Mouse (Mus musculus) brain, embryonic 18.5 days (tissue): Measurements from ENCODE around the gene Trappc10.
A peak's percentile ranks its signal among the peaks of the same experiment; 100 is the strongest.
"Not testable (repeated sequence)": the region's sequence is repeated elsewhere in the genome, so short reads cannot be mapped to it uniquely, and the experiment has no call there.

Source experiments
- DNase-seq: peaks from one replicate; pipeline ENCODE4 v3.0.0-alpha.2; 2012; ENCODE audit warnings: low read depth, low spot score

The Trappc10 gene

GRCm38 (mm10) chr10:78214371-78214770 is 30.1 kb downstream of the Trappc10 start:
- no peak for DNase-seq

GRCm38 (mm10) chr10:78211311-78211710 is 33.1 kb downstream of the Trappc10 start:
- DNase-seq, result no peak

GRCm38 (mm10) chr10:78201182-78201581 is 43.3 kb downstream of the Trappc10 start:
- no peak for DNase-seq

- no peak for DNase-seq
Measured at GRCm38 (mm10) chr10:78192933-78193332, 51.5 kb downstream of the Trappc10 start.

GRCm38 (mm10) chr10:78186076-78186475 is 58.4 kb downstream of the Trappc10 start:
- not testable (repeated sequence) for DNase-seq

GRCm38 (mm10) chr10:78185381-78185725 is 59.1 kb downstream of the Trappc10 start:
- no peak for DNase-seq

GRCm38 (mm10) chr10:78184531-78185380 is 59.7 kb downstream of the Trappc10 start, which contains the start of gene Pwp2:
TSS of gene Pwp2 (minus strand) at chr10:78185149.
- DNase-seq, result peak; percentile 84

- no peak for DNase-seq
Measured at GRCm38 (mm10) chr10:78183577-78183976, 60.9 kb downstream of the Trappc10 start.

GRCm38 (mm10) chr10:78182321-78182720 is 62.1 kb downstream of the Trappc10 start:
- no peak for DNase-seq

- no peak for DNase-seq
Measured at GRCm38 (mm10) chr10:78174474-78174873, 70.0 kb downstream of the Trappc10 start.

GRCm38 (mm10) chr10:78171581-78171980 is 72.9 kb downstream of the Trappc10 start:
- no peak for DNase-seq

GRCm38 (mm10) chr10:78171057-78171456 is 73.4 kb downstream of the Trappc10 start:
- DNase-seq, result no peak

- DNase-seq, result no peak
Measured at GRCm38 (mm10) chr10:78170445-78170844, 74.0 kb downstream of the Trappc10 start.

- peak; percentile 92 for DNase-seq
Measured at GRCm38 (mm10) chr10:78169281-78170042, 75.0 kb downstream of the Trappc10 start, which contains the start of gene D10Jhu81e. TSS of gene D10Jhu81e (minus strand) at chr10:78169782.

- DNase-seq, result no peak
Measured at GRCm38 (mm10) chr10:78168792-78169191, 75.6 kb downstream of the Trappc10 start.

- DNase-seq, result no peak
Measured at GRCm38 (mm10) chr10:78167775-78168174, 76.7 kb downstream of the Trappc10 start.

- DNase-seq, result no peak
Measured at GRCm38 (mm10) chr10:78167333-78167732, 77.1 kb downstream of the Trappc10 start.

- DNase-seq, result no peak
Measured at GRCm38 (mm10) chr10:78165256-78166005, 79.0 kb downstream of the Trappc10 start.

GRCm38 (mm10) chr10:78164786-78165185 is 79.7 kb downstream of the Trappc10 start:
- DNase-seq, result no peak

- DNase-seq, result no peak
Measured at GRCm38 (mm10) chr10:78163923-78164322, 80.5 kb downstream of the Trappc10 start.

GRCm38 (mm10) chr10:78163241-78163640 is 81.2 kb downstream of the Trappc10 start:
- no peak for DNase-seq

GRCm38 (mm10) chr10:78162646-78163045 is 81.8 kb downstream of the Trappc10 start:
- no peak for DNase-seq
